Mouse (Mus musculus) urinary bladder, adult 2 months (tissue): ENCODE measurements around the gene Exoc2. TPM values are rescaled to one million over a fixed set of nuclear protein-coding genes. Genes with fewer than 3 reads are reported as not detected.

Experiments
- DNase-seq: peaks from one replicate; pipeline ENCODE4 v3.0.0; 2022; ENCODE audit warnings: low spot score
- polyA plus RNA-seq: library from polyadenylated mRNA; depleted of rRNA; stranded (reverse); fragments of >200 nt; gene quantifications from 2 replicates; pipeline ENCODE4 v1.2.3, GENCODE M21; 2012; rRNA removed

Exoc2 gene
- polyA plus RNA-seq, 1 experiment, result 20.0 TPM

- no peak for DNase-seq
Observed at GRCm38 (mm10) chr13:30777678-30778179, 196.2 kb downstream of the Exoc2 start.

- no peak for DNase-seq
Observed at GRCm38 (mm10) chr13:30776021-30776420, 197.9 kb downstream of the Exoc2 start.

- DNase-seq, result no peak
Observed at GRCm38 (mm10) chr13:30767477-30768127, 206.3 kb downstream of the Exoc2 start.

- no peak for DNase-seq
Observed at GRCm38 (mm10) chr13:30766636-30767476, 207.0 kb downstream of the Exoc2 start.

- DNase-seq, result no peak
Observed at GRCm38 (mm10) chr13:30765906-30766305, 208.0 kb downstream of the Exoc2 start.

- DNase-seq, result no peak
Observed at GRCm38 (mm10) chr13:30764014-30764740, 209.7 kb downstream of the Exoc2 start.

Other genes with a start within 250 kb of the Exoc2 start
- gene Irf4, start 224.9 kb downstream of the Exoc2 start, polyA plus RNA-seq, result 2.3 TPM in 2 replicates
- gene Hus1b, start 26.3 kb downstream of the Exoc2 start, polyA plus RNA-seq, result 0.11 and 0.13 TPM in 2 replicates
- 0.08 and 0.12 TPM in 2 replicates for gene Gm5447, start 111 bp upstream of the Exoc2 start, polyA plus RNA-seq